Mouse (Mus musculus) stomach, embryonic 14.5 days (tissue): ENCODE results near the gene Meis1. TPM values are rescaled to one million over a fixed set of nuclear protein-coding genes. Genes with fewer than 3 reads are reported as not detected.

Source experiments
- ATAC-seq: fragments of 200-750 bp; cut with Nextera tagmentation; 2 replicates; pipeline ENCODE4 v1.8.0; 2017; ENCODE audit warnings: low read depth, moderate TSS enrichment; ENCODE audit not compliant: insufficient number of reproducible peaks, insufficient read depth, low FRiP score
- H3K27ac ChIP-seq: fragments of 300-500 bp; sonication (generic); 2 replicates; pipeline ENCODE4 v1.5.1; 2014; ENCODE audit warnings: mild to moderate bottlenecking, low read length, moderate library complexity, mixed read lengths
- H3K27me3 ChIP-seq: fragments of 300-500 bp; sonication (generic); 2 replicates; pipeline ENCODE4 v1.6.1; 2014; ENCODE audit warnings: low read length, control low read depth, mixed read lengths; ENCODE audit not compliant: control insufficient read depth, insufficient read depth
- H3K36me3 ChIP-seq: fragments of 300-500 bp; sonication (generic); 2 replicates; pipeline ENCODE4 v1.6.1; 2014; ENCODE audit warnings: mild to moderate bottlenecking, control low read depth, low read length, moderate library complexity, mixed read lengths; ENCODE audit not compliant: control insufficient read depth, insufficient read depth
- H3K4me1 ChIP-seq: fragments of 300-500 bp; sonication (generic); 2 replicates; pipeline ENCODE4 v1.6.1; 2014; ENCODE audit warnings: low read length, control low read depth, mixed read lengths; ENCODE audit not compliant: control insufficient read depth, insufficient read depth
- H3K4me2 ChIP-seq: fragments of 300-500 bp; sonication (generic); replicated peaks from 2 replicates; pipeline ENCODE4 v1.6.1; 2014; ENCODE audit warnings: low read depth, low read length, control low read depth
- H3K4me3 ChIP-seq: fragments of 300-500 bp; sonication (generic); 2 replicates; pipeline ENCODE4 v1.5.1; 2014; ENCODE audit warnings: low read depth, low read length, control low read depth
- H3K9ac ChIP-seq: fragments of 300-500 bp; sonication (generic); replicated peaks from 2 replicates; pipeline ENCODE4 v1.6.1; 2014; ENCODE audit warnings: low read depth, mild to moderate bottlenecking, control low read depth, low read length, moderate library complexity, mixed read lengths
- H3K9me3 ChIP-seq: fragments of 300-500 bp; sonication (generic); 2 replicates; pipeline ENCODE4 v1.6.1; 2016; ENCODE audit warnings: low read depth, low read length, control low read depth; ENCODE audit not compliant: control insufficient read depth
- WGBS: fragments of 180-500 bp; shearing (Covaris S2); extraction: QIAGEN DNeasy Blood & Tissue Kit; methylation state at CpG from one replicate; pipeline ENCODE4 v1.1.7; 2014; 5-methylcytosine and 5-hydroxymethylcytosine counted together
- polyA plus RNA-seq: library from polyadenylated mRNA; unstranded; fragments of >200 nt; fragmentation: Nextera tagmentation; extraction: Ambion mirVana; gene quantifications from 2 replicates; pipeline ENCODE4 v1.2.1, GENCODE M21; 2014

Meis1 gene
- polyA plus RNA-seq, 1 experiment from 2014 or later, result 155 TPM

DNA sequence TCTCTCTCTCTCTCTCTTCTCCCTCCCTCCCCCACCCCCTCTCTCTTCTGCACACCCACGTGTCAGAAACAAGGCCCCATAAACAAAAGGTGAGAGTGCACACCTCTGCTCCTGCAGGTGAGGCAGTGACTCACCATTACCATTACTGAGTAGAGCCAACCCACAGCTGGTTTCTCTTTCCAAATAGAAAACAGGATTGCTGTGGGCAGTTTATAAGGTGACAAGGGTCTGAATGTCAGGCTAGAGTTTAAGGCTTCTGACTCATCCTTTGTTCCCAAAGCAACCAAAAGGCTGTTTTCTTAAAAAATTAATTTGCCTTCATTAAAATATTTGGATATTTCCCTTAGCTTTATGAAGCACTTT is 139.3 kb downstream of the Meis1 start:
- Histone ChIP-seq H3K27ac (peak overlapping the region; percentile 98), H3K4me3 (no peak overlapping the region; the same call in 1 of the 2 replicates), H3K4me1 (peaks cover 37% of the 10 kb centered on the region), H3K9ac (no peak overlapping the region; the same call in 1 of the 2 replicates), H3K9me3 (no peaks in the 10 kb centered on the region), H3K4me2 (peak overlapping the region; percentile 90; the same call in 1 of the 2 replicates), H3K27me3 (no peaks in the 10 kb centered on the region), H3K36me3 (peaks cover 21% of the 10 kb centered on the region)
- 0% methylated on average over 1 of the region's 1 CpGs for WGBS
- no peak for ATAC-seq

DNA sequence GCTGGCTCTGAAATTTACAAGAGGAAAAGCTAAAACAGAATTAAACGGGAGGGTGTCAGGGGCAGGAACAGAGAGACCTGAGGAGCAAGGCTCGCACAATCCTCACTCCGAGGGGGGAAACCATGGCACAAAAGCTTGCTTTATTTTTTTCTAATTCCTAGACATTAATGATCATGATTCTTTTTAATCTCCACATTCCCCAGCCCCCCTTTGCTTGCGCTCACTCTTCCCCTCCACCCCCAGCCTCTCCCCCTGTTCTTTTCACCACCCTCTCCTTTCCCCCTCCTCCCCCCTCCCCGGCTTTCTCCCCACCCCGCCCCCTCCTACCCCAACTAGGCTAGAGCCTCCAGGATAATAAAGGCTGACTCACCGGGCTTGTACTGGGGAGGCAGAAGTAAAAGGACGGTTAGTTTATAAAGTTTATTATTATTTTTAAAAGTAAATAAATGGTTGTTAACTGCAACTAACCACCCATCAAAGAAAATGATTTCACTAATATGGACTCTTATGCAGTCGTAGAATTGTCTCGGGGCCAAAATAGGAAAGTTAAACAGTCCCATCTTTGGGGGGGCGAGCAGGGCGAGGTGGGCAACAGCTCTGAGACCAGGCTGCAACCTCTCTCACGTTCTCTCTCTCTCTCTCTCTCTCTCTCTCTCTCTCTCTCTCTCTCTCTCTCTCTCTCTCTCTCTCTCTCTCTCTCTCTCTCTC is 139.9 kb downstream of the Meis1 start:
- H3K36me3 ChIP-seq, result peaks cover 20% of the 10 kb centered on the region
- H3K4me3 ChIP-seq, result peak overlapping the region; percentile 42
- no peaks in the 10 kb centered on the region for H3K9me3 ChIP-seq
- ATAC-seq, result no peak
- under 1% methylated on average over 13 of the region's 13 CpGs for WGBS
- no peak overlapping the region; the same call in 1 of the 2 replicates for H3K9ac ChIP-seq
- H3K27me3 ChIP-seq, result no peaks in the 10 kb centered on the region
- H3K27ac ChIP-seq, result peak overlapping the region; percentile 98
- peaks cover 36% of the 10 kb centered on the region for H3K4me1 ChIP-seq
- peak overlapping the region; percentile 90 for H3K4me2 ChIP-seq

DNA sequence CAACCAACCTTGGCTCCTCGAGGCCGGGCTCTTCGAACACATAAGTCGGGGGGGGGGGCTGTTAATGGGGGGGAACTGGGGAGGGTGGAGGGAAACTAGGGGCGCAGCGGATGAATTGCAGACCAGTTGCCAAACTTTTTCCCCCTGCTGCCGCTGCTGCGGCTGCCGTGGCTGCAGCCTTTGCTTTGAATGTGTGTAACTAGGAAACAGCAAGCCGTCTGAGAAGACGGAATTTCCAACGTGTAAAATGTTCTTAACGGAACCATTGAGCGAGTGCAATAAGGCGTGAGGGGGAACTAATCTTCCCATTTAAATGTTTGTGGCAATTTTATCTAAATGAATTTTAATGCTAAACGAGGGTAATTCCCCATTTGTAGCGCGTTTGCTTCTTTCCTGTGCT is 140.8 kb downstream of the Meis1 start:
- Histone ChIP-seq H3K27ac (peak overlapping the region; percentile 98), H3K4me2 (peak overlapping the region; percentile 90), H3K27me3 (no peaks in the 10 kb centered on the region), H3K9me3 (no peaks in the 10 kb centered on the region), H3K4me1 (peaks cover 27% of the 10 kb centered on the region), H3K9ac (peak overlapping the region; percentile 65), H3K36me3 (peaks cover 16% of the 10 kb centered on the region), H3K4me3 (peak overlapping the region; percentile 42)
- WGBS, result under 1% methylated on average over 18 of the region's 18 CpGs
- ATAC-seq, result no peak

DNA sequence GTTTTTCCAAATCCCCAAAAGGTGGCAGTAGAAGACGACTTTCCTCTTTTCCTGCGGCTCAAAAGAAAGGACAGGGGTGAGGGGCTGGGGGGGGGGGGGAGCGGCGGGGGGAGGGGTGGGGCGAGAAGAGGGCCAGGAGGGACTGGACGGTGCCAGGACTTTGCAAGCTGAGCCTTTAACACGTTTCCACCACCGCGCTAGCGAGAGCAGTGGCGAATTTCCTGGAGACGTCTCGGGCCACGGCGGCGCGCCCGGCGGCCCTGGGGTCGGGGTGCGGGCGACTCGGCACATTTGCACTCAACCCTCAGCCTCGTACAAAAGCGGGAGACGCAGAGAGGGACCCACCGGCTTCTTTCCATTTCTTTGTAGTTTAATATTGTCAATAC is 141.2 kb downstream of the Meis1 start:
- Histone ChIP-seq H3K36me3 (peaks cover 16% of the 10 kb centered on the region), H3K4me1 (peaks cover 24% of the 10 kb centered on the region), H3K4me2 (peak overlapping the region; percentile 90), H3K27me3 (no peaks in the 10 kb centered on the region), H3K9me3 (no peaks in the 10 kb centered on the region), H3K9ac (peak overlapping the region; percentile 65), H3K4me3 (peak overlapping the region; percentile 42), H3K27ac (peak overlapping the region; percentile 98)
- peak; percentile 85 for ATAC-seq
- WGBS, result 0% methylated on average over 24 of the region's 27 CpGs

DNA sequence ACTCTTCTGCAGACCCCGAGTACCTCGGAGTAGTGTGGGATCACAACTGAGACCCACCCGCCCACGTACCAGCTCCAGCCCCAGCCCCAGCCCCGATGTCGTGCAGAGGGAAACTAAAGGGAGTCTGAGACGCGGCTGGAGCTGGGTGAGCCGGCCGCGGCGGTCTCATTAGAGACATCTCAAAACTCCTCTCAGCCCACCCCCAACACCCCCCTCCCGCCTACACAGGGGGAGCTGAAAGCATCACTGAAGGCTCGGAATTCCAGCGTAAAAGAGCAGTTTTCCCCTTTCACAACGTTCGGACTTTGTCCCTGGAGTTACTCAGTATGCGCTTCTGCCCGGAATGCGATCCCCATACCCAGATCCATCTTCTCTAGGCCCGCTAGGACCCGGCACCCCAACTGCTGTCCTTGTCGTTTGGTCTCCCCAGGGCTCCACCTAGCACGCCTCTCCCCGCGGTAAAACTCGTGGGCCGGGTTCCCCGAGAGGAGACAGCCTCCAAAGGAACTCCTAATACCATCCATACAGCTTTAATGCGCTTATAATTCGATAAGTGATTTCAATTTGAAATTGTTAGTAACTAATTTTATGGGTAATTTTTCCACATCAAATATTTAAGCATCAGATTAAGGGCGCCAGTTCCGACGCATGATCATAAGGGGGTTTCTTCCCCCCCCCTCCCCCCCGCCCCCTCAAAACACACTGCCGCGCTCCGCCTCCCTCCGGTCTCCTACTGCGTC is 141.7 kb downstream of the Meis1 start:
- Histone ChIP-seq H3K9ac (peak overlapping the region; percentile 80), H3K4me3 (peak overlapping the region; percentile 42), H3K27ac (peak overlapping the region; percentile 98), H3K4me1 (peaks cover 21% of the 10 kb centered on the region), H3K9me3 (no peaks in the 10 kb centered on the region), H3K4me2 (peak overlapping the region; percentile 90), H3K36me3 (peaks cover 15% of the 10 kb centered on the region), H3K27me3 (no peaks in the 10 kb centered on the region)
- under 1% methylated on average over 40 of the region's 40 CpGs for WGBS
- peak; percentile 53; the same call in 1 of the 2 replicates for ATAC-seq

DNA sequence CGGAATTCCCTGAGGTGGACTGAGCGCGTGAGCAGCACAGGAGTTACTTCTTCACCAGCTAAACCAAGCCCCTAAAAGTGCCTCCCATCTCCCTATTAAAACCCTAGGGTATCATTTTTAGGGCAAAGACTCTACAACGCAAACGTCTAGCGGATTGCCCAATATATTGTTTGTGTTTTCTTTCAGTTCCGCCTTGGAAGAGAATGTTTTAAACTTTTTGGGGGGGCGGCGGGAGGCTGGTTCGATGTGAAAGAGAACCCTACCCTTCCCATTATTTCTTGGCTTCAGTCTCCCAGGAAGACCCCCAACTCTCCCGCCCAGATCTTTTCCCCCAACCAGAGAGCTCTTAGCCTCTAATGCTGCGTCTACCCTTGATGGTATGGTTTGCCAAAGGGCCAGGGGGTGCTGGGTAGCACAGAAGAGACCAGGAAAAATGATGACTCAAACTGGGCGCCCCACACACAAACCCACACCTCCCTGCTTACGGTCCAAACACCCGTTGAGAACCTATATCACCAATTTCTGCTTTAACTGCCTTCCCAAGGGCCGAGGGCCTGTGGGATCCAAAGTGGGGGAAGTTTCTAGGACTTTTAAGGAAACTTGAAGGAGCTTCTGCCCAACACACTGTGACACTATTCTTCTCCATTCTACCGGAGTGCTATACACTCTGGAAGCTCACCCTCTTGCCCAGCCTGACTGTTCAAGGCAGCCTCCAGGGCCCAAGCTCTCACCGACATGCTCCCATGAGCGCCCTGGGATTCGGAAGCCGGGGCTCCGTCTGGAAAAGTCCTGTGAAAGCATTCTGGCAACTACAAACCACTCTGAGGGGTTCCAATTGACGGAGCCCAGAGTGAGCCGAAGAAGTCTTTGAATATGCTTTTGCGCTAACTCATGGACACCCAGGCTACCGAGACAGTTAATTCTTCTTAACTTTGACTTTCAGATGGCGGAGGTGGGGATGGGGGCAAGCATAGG is 142.6 kb downstream of the Meis1 start:
- Histone ChIP-seq H3K27me3 (no peaks in the 10 kb centered on the region), H3K4me2 (peak overlapping the region; percentile 90), H3K9me3 (no peaks in the 10 kb centered on the region), H3K27ac (peak overlapping the region; percentile 98), H3K36me3 (peaks cover 8% of the 10 kb centered on the region), H3K4me1 (peaks cover 21% of the 10 kb centered on the region), H3K4me3 (peak overlapping the region; percentile 42), H3K9ac (peak overlapping the region; percentile 80)
- no peak for ATAC-seq
- 16% methylated on average over 27 of the region's 27 CpGs for WGBS

DNA sequence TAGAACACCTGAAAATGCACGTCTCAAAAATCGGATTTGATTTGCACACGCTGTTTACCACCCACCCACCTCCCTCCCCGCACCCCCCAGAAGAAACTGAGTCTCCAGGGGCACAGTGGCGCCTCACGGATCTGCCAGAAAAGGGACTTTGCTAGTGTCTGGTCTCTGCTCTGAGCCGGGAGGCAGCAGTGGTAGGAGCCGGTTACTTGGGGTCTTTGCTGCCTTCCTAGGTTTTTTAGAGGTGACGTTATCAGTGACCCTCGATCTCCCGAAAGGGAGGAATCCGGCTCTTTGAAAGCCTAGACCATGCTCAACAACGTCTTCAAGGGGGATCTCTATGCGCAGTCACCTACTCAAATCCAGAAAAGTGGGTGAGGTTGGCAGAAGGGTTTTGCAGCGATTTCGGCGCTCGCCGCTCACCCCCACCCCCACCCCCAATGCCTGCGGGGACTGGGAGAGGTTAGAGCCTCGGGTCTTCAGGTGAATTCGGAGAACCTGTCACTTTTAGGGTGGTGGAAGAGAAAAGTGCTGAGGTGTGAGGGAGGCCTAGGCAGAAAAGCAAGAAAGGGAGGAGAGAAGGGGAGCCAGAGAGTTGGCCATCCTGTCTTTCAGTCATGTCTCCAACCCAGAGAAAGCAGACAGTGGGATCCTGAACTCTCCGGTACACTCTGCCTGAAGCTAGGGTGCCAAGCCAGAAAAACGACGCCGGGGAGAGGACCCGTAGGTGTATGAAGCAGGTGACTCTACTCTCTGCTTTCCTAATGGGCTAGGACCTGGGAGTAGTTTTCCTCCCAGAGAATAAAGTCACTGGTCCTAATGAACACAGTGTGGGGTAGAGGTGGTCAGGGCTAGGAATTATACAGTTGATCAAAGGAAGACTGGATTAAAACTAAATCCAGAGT is 143.5 kb downstream of the Meis1 start:
- ATAC-seq, result no peak
- H3K4me3 ChIP-seq, result peak overlapping the region; percentile 42
- no peaks in the 10 kb centered on the region for H3K36me3 ChIP-seq
- WGBS, result 2% methylated on average over 27 of the region's 27 CpGs
- H3K4me1 ChIP-seq, result peaks cover 21% of the 10 kb centered on the region
- no peaks in the 10 kb centered on the region for H3K9me3 ChIP-seq
- H3K27ac ChIP-seq, result peak overlapping the region; percentile 98
- H3K4me2 ChIP-seq, result peak overlapping the region; percentile 90
- H3K27me3 ChIP-seq, result no peaks in the 10 kb centered on the region
- peak overlapping the region; percentile 80 for H3K9ac ChIP-seq
